Mouse (Mus musculus): ENCODE results near the gene Grhl3. TPM values are rescaled to one million over a fixed set of nuclear protein-coding genes. Genes with fewer than 3 reads are reported as not detected.
A peak's percentile ranks its signal among the peaks of the same experiment; 100 is the strongest.

The Grhl3 gene
- total and polyA plus RNA-seq, 2 experiments from 2014 or later = 1.7 to 2.5 TPM

GRCm38 (mm10) chr4:135578490-135578889 lies 5.1 kb upstream of the Grhl3 start:
- H3K27ac ChIP-seq = no peak overlapping the region
- no peak for TF ChIP-seq CTCF (IDR thresholded peaks at IDR 0.05; ENCODE audit: low read depth)
- no peaks in the 10 kb centered on the region for H3K9me3 ChIP-seq (ENCODE audit: low read length)
- peaks cover 3% of the 10 kb centered on the region; the same call in 1 of the 2 replicates for H3K27me3 ChIP-seq (ENCODE audit: insufficient read depth, low read length)
- no peak overlapping the region for H3K9ac ChIP-seq (replicated peaks; ENCODE audit: low read length)
- H3K4me3 ChIP-seq (ENCODE audit: low read length) = no peak overlapping the region
- ATAC-seq = no peak
- H3K4me1 ChIP-seq (ENCODE audit: insufficient read depth, low read length) = no peaks in the 10 kb centered on the region
- no peak overlapping the region for H3K4me2 ChIP-seq (ENCODE audit: low read depth, low read length)
- no peaks in the 10 kb centered on the region for H3K36me3 ChIP-seq (ENCODE audit: insufficient read depth, low read length)
- DNase-seq (ENCODE audit: low spot score) = no peak
- WGBS = 88% methylated on average over 5 of the region's 5 CpGs

GRCm38 (mm10) chr4:135575365-135576140 lies 2.1 kb upstream of the Grhl3 start:
- H3K27me3 ChIP-seq (ENCODE audit: insufficient read depth, low read length) = peaks cover 8% of the 10 kb centered on the region
- H3K27ac ChIP-seq = no peak overlapping the region
- ATAC-seq = no peak
- WGBS = 63% methylated on average over 15 of the region's 15 CpGs
- H3K9ac ChIP-seq (replicated peaks; ENCODE audit: low read length) = no peak overlapping the region
- H3K4me3 ChIP-seq (ENCODE audit: low read length) = no peak overlapping the region
- no peaks in the 10 kb centered on the region for H3K9me3 ChIP-seq (ENCODE audit: low read length)
- no peak overlapping the region for H3K4me2 ChIP-seq (ENCODE audit: low read depth, low read length)
- no peaks in the 10 kb centered on the region for H3K4me1 ChIP-seq (ENCODE audit: insufficient read depth, low read length)
- DNase-seq (ENCODE audit: low spot score) = peak; percentile 17
- TF ChIP-seq CTCF (IDR thresholded peaks at IDR 0.05; ENCODE audit: low read depth) = no peak
- H3K36me3 ChIP-seq (ENCODE audit: insufficient read depth, low read length) = no peaks in the 10 kb centered on the region

- ATAC-seq (no peak), DNase-seq (ENCODE audit: low spot score) (no peak)
- no peak for TF ChIP-seq CTCF (IDR thresholded peaks at IDR 0.05; ENCODE audit: low read depth)
- 43% methylated on average over 8 of the region's 8 CpGs for WGBS
- Histone ChIP-seq H3K36me3 (ENCODE audit: insufficient read depth, low read length) (no peaks in the 10 kb centered on the region), H3K9ac (replicated peaks; ENCODE audit: low read length) (no peak overlapping the region), H3K27me3 (ENCODE audit: insufficient read depth, low read length) (peaks cover 8% of the 10 kb centered on the region), H3K9me3 (ENCODE audit: low read length) (no peaks in the 10 kb centered on the region), H3K4me3 (ENCODE audit: low read length) (no peak overlapping the region), H3K4me1 (ENCODE audit: insufficient read depth, low read length) (peaks cover 6% of the 10 kb centered on the region; the same call in 1 of the 2 replicates), H3K27ac (no peak overlapping the region), H3K4me2 (ENCODE audit: low read depth, low read length) (no peak overlapping the region)
Observed at GRCm38 (mm10) chr4:135572276-135572675, 1.2 kb downstream of the Grhl3 start.

GRCm38 (mm10) chr4:135571037-135571550 lies 2.3 kb downstream of the Grhl3 start:
- no peak for ATAC-seq
- DNase-seq (ENCODE audit: low spot score) = no peak
- Histone ChIP-seq H3K9ac (replicated peaks; ENCODE audit: low read length) (no peak overlapping the region), H3K36me3 (ENCODE audit: insufficient read depth, low read length) (no peaks in the 10 kb centered on the region), H3K4me1 (ENCODE audit: insufficient read depth, low read length) (peaks cover 6% of the 10 kb centered on the region; the same call in 1 of the 2 replicates), H3K4me2 (ENCODE audit: low read depth, low read length) (no peak overlapping the region), H3K4me3 (ENCODE audit: low read length) (no peak overlapping the region), H3K27ac (no peak overlapping the region), H3K9me3 (ENCODE audit: low read length) (no peaks in the 10 kb centered on the region), H3K27me3 (ENCODE audit: insufficient read depth, low read length) (peaks cover 8% of the 10 kb centered on the region)
- no peak for TF ChIP-seq CTCF (IDR thresholded peaks at IDR 0.05; ENCODE audit: low read depth)
- 63% methylated on average over 6 of the region's 6 CpGs for WGBS

- 14% methylated on average over 32 of the region's 32 CpGs for WGBS
- DNase-seq (ENCODE audit: low spot score) (peak; percentile 49), ATAC-seq (peak; percentile 11; the same call in 1 of the 2 replicates)
- no peak for TF ChIP-seq CTCF (IDR thresholded peaks at IDR 0.05; ENCODE audit: low read depth)
- Histone ChIP-seq H3K4me2 (ENCODE audit: low read depth, low read length) (peak overlapping the region; percentile 60), H3K9ac (replicated peaks; ENCODE audit: low read length) (peak overlapping the region; percentile 29; the same call in 1 of the 2 replicates), H3K27me3 (ENCODE audit: insufficient read depth, low read length) (peaks cover 8% of the 10 kb centered on the region), H3K9me3 (ENCODE audit: low read length) (no peaks in the 10 kb centered on the region), H3K4me3 (ENCODE audit: low read length) (peak overlapping the region; percentile 37), H3K27ac (no peak overlapping the region), H3K4me1 (ENCODE audit: insufficient read depth, low read length) (peaks cover 6% of the 10 kb centered on the region; the same call in 1 of the 2 replicates), H3K36me3 (ENCODE audit: insufficient read depth, low read length) (no peaks in the 10 kb centered on the region)
Observed at GRCm38 (mm10) chr4:135570152-135571036, 3.0 kb downstream of the Grhl3 start.

GRCm38 (mm10) chr4:135569201-135569600 lies 4.2 kb downstream of the Grhl3 start:
- H3K4me2 ChIP-seq (ENCODE audit: low read depth, low read length) = no peak overlapping the region
- H3K4me3 ChIP-seq (ENCODE audit: low read length) = no peak overlapping the region
- 21% methylated on average over 11 of the region's 11 CpGs for WGBS
- DNase-seq (ENCODE audit: low spot score) (no peak), ATAC-seq (no peak)
- H3K9me3 ChIP-seq (ENCODE audit: low read length) = no peaks in the 10 kb centered on the region
- peaks cover 6% of the 10 kb centered on the region; the same call in 1 of the 2 replicates for H3K4me1 ChIP-seq (ENCODE audit: insufficient read depth, low read length)
- H3K27ac ChIP-seq = no peak overlapping the region
- H3K36me3 ChIP-seq (ENCODE audit: insufficient read depth, low read length) = no peaks in the 10 kb centered on the region
- peaks cover 8% of the 10 kb centered on the region for H3K27me3 ChIP-seq (ENCODE audit: insufficient read depth, low read length)
- no peak overlapping the region for H3K9ac ChIP-seq (replicated peaks; ENCODE audit: low read length)
- no peak for TF ChIP-seq CTCF (IDR thresholded peaks at IDR 0.05; ENCODE audit: low read depth)

All from hindbrain, postnatal 0 days (tissue).